18 mouse cellular contexts compared by ENCODE assay signal in the genomic region with DNA sequence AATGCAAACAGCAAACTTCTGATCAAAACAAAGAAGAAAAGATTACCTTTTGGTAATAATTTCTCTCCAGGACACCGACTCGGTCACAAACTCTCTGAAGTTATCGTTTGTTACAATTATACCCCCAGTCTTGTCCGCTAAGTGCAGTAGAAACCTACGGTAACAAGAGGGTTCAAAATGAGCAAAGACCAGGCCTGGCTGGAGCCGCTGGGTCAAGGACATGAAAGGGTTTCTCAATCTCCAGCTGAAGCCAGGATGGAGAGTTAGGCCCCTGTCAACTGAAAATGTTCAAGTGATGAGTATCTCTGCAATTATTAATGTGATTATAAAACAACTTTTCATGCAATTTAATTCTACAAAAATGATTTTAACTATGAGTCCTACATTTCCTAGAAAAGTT. TPM values are rescaled to one million over a fixed set of nuclear protein-coding genes. Genes with fewer than 3 reads are reported as not detected.
DNase-seq lines count a peak whose midpoint lies in the region; ATAC-seq and TF ChIP-seq lines count a peak whose summit lies in the region.
"Had no signal": no experiment of that assay in that cellular context is flagged by ENCODE, and none has a peak within 500 bp of the region (broad histone marks: within the 10 kb centered on the region; RNA-seq: fewer than 3 reads in every experiment).

No protein-coding gene starts in this region.

- no peaks in the 10 kb centered on the region for H3K9me3 ChIP-seq in embryonic facial prominence, embryonic 15.5 days (replicated peaks)
- H3K9me3 ChIP-seq: embryonic facial prominence, embryonic 13.5 days; forebrain, embryonic 13.5 days; forebrain, embryonic 15.5 days had no signal

- no peak for ATAC-seq in embryonic facial prominence, embryonic 15.5 days (ENCODE audit: insufficient number of reproducible peaks, low FRiP score, low TSS enrichment, low read depth)
- ATAC-seq: forebrain, embryonic 13.5 days; forebrain, embryonic 15.5 days; forebrain, postnatal 0 days had no signal

- intact Hi-C loops in gastrocnemius, adult 2 months (cut with DNase I): loop anchor here (10.0 kb wide), 1 partner anchor 194 kb away; no protein-coding TSS in a partner anchor

- peak overlapping the region; percentile 57 for H3K27ac ChIP-seq in gastrocnemius, adult 2 months
- H3K27ac ChIP-seq in embryonic facial prominence, embryonic 15.5 days (replicated peaks): 0 out of 2 replicates have a peak overlapping the region, but pooled peaks have one; percentile 2
- H3K27ac ChIP-seq: embryonic facial prominence, embryonic 13.5 days; forebrain, embryonic 13.5 days; forebrain, embryonic 15.5 days had no signal

- no peak overlapping the region for H3K4me2 ChIP-seq in embryonic facial prominence, embryonic 15.5 days (replicated peaks)
- H3K4me2 ChIP-seq: embryonic facial prominence, embryonic 13.5 days; forebrain, embryonic 13.5 days; forebrain, embryonic 15.5 days had no signal

- 85% methylated on average over 6 of the region's 6 CpGs for WGBS in embryonic facial prominence, embryonic 15.5 days

- no peaks in the 10 kb centered on the region for H3K27me3 ChIP-seq in embryonic facial prominence, embryonic 15.5 days
- H3K27me3 ChIP-seq: embryonic facial prominence, embryonic 13.5 days; forebrain, embryonic 13.5 days; forebrain, embryonic 15.5 days had no signal

- no peak for TF ChIP-seq CTCF in gastrocnemius, adult 2 months (IDR thresholded peaks at IDR 0.05)

- H3K9ac ChIP-seq in embryonic facial prominence, embryonic 15.5 days: no peak overlapping the region
- H3K9ac ChIP-seq: embryonic facial prominence, embryonic 13.5 days; forebrain, embryonic 13.5 days; forebrain, embryonic 15.5 days; forebrain, postnatal 0 days had no signal

- peaks cover 56% of the 10 kb centered on the region for H3K36me3 ChIP-seq in embryonic facial prominence, embryonic 15.5 days

- peak; percentile 41 for DNase-seq in adrenal gland, postnatal 14 days
- DNase-seq in adrenal gland, adult 18-20 months (ENCODE audit: low spot score in 2 of 2): no peak
- DNase-seq in gastrocnemius, adult 2 months: no peak
- DNase-seq in gastrocnemius, adult 18-20 months (ENCODE audit: low spot score): no peak
- no peak for DNase-seq in natural killer cell, adult 2 months (ENCODE audit: low spot score in 2 of 2)
- DNase-seq: adrenal gland, postnatal 25 days; cerebellum, adult 11 months; cerebellum, adult 18-20 months; cerebellum, adult 8-10 months; cerebellum, adult 9-11 months; cerebellum, postnatal 14 days; cerebellum, postnatal 36 days; embryo, embryonic 11 days; forebrain, postnatal 0 days had no signal

- no peak overlapping the region for H3K4me3 ChIP-seq in gastrocnemius, adult 2 months
- H3K4me3 ChIP-seq in embryonic facial prominence, embryonic 15.5 days (replicated peaks): no peak overlapping the region
- H3K4me3 ChIP-seq: embryonic facial prominence, embryonic 13.5 days; forebrain, embryonic 13.5 days; forebrain, embryonic 15.5 days had no signal

- H3K4me1 ChIP-seq in embryonic facial prominence, embryonic 15.5 days: 0 out of 2 replicates have a peak, but pooled peaks cover 5% of the 10 kb centered on the region

RNA-seq across cellular contexts. Expression of gene N4bp1, which starts 36.7 kb away (rescaled TPM):
- total RNA-seq in adrenal gland, postnatal 14 days (2021): 30.6 and 30.7 TPM in 2 replicates
- 10 to 100 TPM; 25.4 to 42.8 TPM for total RNA-seq in adrenal gland, adult 18-20 months (2021)
- total RNA-seq in gastrocnemius, adult 2 months (2021): 10 to 100 TPM; 16.6 to 18.2 TPM
- 10 to 100 TPM; 16.4 to 18.2 TPM for total RNA-seq in gastrocnemius, adult 18-20 months (2021)
- polyA plus RNA-seq in embryonic facial prominence, embryonic 15.5 days (2015; fragmentation: Nextera tagmentation; extraction: Ambion mirVana): 9.7 and 10.7 TPM in 2 replicates
